Mouse (Mus musculus) megakaryocyte progenitor cell, adult 5-6 weeks (primary cell): ENCODE measurements at regions not wholly inside any gene's neighbourhood (a gene's known extent, or its start where the extent isn't known, plus 50 kb on each side); places are given as distances from the start of the nearest gene placed in this dataset.

Experiments
- ATAC-seq: replicated peaks from 2 replicates; pipeline ENCODE4 v1.8.0; 2016; ENCODE audit warnings: mild to moderate bottlenecking, moderate TSS enrichment, inconsistent platforms; ENCODE audit not compliant: poor library complexity

GRCm38 (mm10) chr8:4934551-4934950 lies 155.2 kb upstream of the Shcbp1 start:
- no peak for ATAC-seq

- no peak for ATAC-seq
These were observed 154.7 kb upstream of the Shcbp1 start for GRCm38 (mm10) chr8:4934035-4934434.

- ATAC-seq: no peak
These were observed 137.1 kb upstream of the Shcbp1 start for GRCm38 (mm10) chr8:4916447-4916846.

- no peak for ATAC-seq
These were observed 115.7 kb upstream of the Shcbp1 start for GRCm38 (mm10) chr8:4895046-4895445.

GRCm38 (mm10) chr8:4868761-4869160 lies 89.4 kb upstream of the Shcbp1 start:
- ATAC-seq: 0 out of 2 replicates have a peak, but pooled peaks have one; percentile 42

- ATAC-seq: no peak
These were observed 59.7 kb upstream of the Shcbp1 start for GRCm38 (mm10) chr8:4839087-4839486.

- no peak for ATAC-seq
These were observed 59.2 kb upstream of the Shcbp1 start for GRCm38 (mm10) chr8:4838527-4838926.

- no peak for ATAC-seq
These were observed 58.4 kb upstream of the Shcbp1 start for GRCm38 (mm10) chr8:4837719-4838118.

- ATAC-seq: no peak
These were observed 57.3 kb upstream of the Shcbp1 start for GRCm38 (mm10) chr8:4836651-4837050.
